Mouse (Mus musculus) forebrain, embryonic 14.5 days (tissue): ENCODE results near the gene Gm17545. TPM values are rescaled to one million over a fixed set of nuclear protein-coding genes. Genes with fewer than 3 reads are reported as not detected.
A peak's percentile ranks its signal among the peaks of the same experiment; 100 is the strongest.

Experiments used
- ATAC-seq: fragments of 200-750 bp; cut with Nextera tagmentation; 2 replicates; pipeline ENCODE4 v1.8.0; 2017; ENCODE audit warnings: mild to moderate bottlenecking, moderate library complexity
- DNase-seq: peaks from one replicate; pipeline ENCODE4 v3.0.0-alpha.2; 2015; ENCODE audit warnings: low spot score
- H3K27ac ChIP-seq: fragments of 300-500 bp; sonication (generic); 2 replicates; pipeline ENCODE4 v1.5.1; 2014; ENCODE audit warnings: low read depth, mild to moderate bottlenecking, control low read depth, low read length, moderate library complexity
- H3K27me3 ChIP-seq: fragments of 300-500 bp; sonication (generic); replicated peaks from 2 replicates; pipeline ENCODE4 v1.6.1; 2014; ENCODE audit warnings: low read length, control low read depth, mixed read lengths; ENCODE audit not compliant: control insufficient read depth, insufficient read depth
- H3K36me3 ChIP-seq: fragments of 300-500 bp; sonication (generic); 2 replicates; pipeline ENCODE4 v1.6.1; 2014; ENCODE audit warnings: low read length, control low read depth; ENCODE audit not compliant: control insufficient read depth, insufficient read depth
- H3K4me1 ChIP-seq: fragments of 300-500 bp; sonication (generic); 2 replicates; pipeline ENCODE4 v1.6.1; 2014; ENCODE audit warnings: antibody characterized with exemption, low read length, control low read depth; ENCODE audit not compliant: control insufficient read depth, insufficient read depth
- H3K4me2 ChIP-seq: fragments of 300-500 bp; sonication (generic); 2 replicates; pipeline ENCODE4 v1.6.1; 2014; ENCODE audit warnings: mild to moderate bottlenecking, control low read depth, low read length
- H3K4me3 ChIP-seq: fragments of 300-500 bp; sonication (generic); 2 replicates; pipeline ENCODE4 v1.5.1; 2014; ENCODE audit warnings: low read depth, low read length, control low read depth
- H3K9ac ChIP-seq: fragments of 300-500 bp; sonication (generic); 2 replicates; pipeline ENCODE4 v1.6.1; 2014; ENCODE audit warnings: mild to moderate bottlenecking, low read length, control low read depth, moderate library complexity
- H3K9me3 ChIP-seq: fragments of 300-500 bp; sonication (generic); replicated peaks from 2 replicates; pipeline ENCODE4 v1.6.1; 2016; ENCODE audit warnings: low read length, control low read depth, mixed read lengths; ENCODE audit not compliant: control insufficient read depth
- WGBS: fragments of 180-500 bp; shearing (Covaris S2); extraction: QIAGEN DNeasy Blood & Tissue Kit; methylation state at CpG from one replicate; pipeline ENCODE4 v1.1.7; 2014; 5-methylcytosine and 5-hydroxymethylcytosine counted together
- polyA plus RNA-seq: library from polyadenylated mRNA; unstranded; fragments of >200 nt; fragmentation: Nextera tagmentation; extraction: Ambion mirVana; gene quantifications from 2 replicates; pipeline ENCODE4 v1.2.1, GENCODE M21; 2014

Gene Gm17545
- polyA plus RNA-seq, 1 experiment from 2014 or later = not detected

DNA sequence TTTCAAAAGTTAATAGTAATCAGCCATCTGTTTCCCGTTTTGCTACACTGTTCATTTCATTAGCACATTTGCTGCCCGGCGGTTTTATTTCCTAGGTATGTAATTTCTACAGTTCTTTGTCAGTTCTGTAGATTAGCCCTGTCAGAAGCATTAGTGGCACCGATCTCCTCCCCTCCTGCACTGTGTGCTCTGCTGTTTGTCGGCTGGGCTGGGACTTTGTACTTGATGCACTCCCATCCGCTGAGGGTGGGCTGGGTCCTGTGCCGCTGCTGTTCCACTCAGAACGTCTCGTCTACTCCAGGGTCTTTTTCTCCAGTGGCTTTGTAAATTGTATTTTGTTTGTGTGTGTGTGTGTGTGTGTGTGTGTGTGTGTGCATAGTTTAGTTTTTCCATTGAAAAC lies 34.9 kb downstream of the Gm17545 start:
- no peak for DNase-seq
- WGBS = 58% methylated on average over 9 of the region's 9 CpGs
- H3K9me3 ChIP-seq = no peaks in the 10 kb centered on the region
- H3K4me3 ChIP-seq = no peak overlapping the region
- H3K36me3 ChIP-seq = 0 out of 2 replicates have a peak, but pooled peaks cover 2% of the 10 kb centered on the region
- no peaks in the 10 kb centered on the region for H3K4me1 ChIP-seq
- H3K27me3 ChIP-seq = no peaks in the 10 kb centered on the region
- ATAC-seq = no peak
- no peak overlapping the region for H3K9ac ChIP-seq
- H3K4me2 ChIP-seq = no peak overlapping the region
- no peak overlapping the region for H3K27ac ChIP-seq

DNA sequence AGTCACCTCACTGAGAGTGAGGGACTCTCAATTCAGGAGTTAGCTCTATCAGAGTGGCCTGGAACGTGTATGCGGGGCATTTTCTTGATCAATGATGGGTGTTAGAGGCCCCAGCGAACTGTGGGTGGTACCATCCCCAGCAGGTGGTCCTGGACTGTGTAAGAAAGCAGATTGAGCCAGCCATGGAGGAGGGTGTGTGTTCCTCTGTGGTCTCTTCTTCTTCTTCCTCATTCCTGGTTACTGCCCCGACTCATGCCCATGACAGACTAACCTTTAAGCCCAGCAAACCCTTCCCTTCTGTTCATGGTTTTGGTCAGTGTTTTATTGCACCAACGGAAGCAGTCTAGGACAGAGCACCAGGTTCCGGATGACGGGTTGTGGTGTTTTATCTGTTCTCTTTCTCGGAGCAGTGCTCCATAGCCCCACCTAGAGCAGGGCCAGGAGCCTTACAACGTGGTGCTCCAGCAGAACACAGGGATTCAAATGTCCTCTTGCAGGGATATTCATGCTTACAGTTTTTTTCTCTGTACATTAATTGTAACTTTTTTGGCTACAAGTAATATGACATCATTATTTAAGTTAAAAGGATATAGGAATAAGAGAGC lies 40.2 kb downstream of the Gm17545 start:
- no peaks in the 10 kb centered on the region for H3K27me3 ChIP-seq
- no peak overlapping the region for H3K27ac ChIP-seq
- no peaks in the 10 kb centered on the region for H3K9me3 ChIP-seq
- H3K4me1 ChIP-seq = no peaks in the 10 kb centered on the region
- DNase-seq (no peak), ATAC-seq (no peak)
- no peaks in the 10 kb centered on the region for H3K36me3 ChIP-seq
- H3K9ac ChIP-seq = no peak overlapping the region
- 87% methylated on average over 9 of the region's 9 CpGs for WGBS
- H3K4me3 ChIP-seq = no peak overlapping the region
- H3K4me2 ChIP-seq = no peak overlapping the region

DNA sequence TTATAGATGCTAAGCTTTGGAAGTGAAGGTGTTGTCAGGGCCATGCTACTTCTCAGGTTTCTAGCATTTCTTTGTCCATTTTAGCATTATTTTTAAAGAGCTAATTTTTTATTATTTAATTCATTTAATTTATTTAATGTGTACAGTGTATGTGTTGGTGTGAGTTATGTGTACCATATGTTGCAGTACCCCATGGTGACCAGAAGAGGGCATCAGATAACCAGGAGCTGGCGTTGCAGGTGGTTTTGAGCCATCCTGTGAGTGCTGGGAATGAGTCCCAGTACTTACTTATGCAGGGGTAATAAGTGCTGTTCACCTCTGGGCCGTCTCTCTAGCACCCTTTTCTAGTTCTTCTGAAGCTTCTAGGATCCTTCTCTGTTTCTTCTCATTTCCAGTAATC lies 41.0 kb downstream of the Gm17545 start:
- 84% methylated on average over 2 of the region's 2 CpGs for WGBS
- Histone ChIP-seq H3K36me3 (no peaks in the 10 kb centered on the region), H3K9ac (no peak overlapping the region), H3K9me3 (no peaks in the 10 kb centered on the region), H3K4me3 (no peak overlapping the region), H3K4me1 (no peaks in the 10 kb centered on the region), H3K4me2 (no peak overlapping the region), H3K27me3 (no peaks in the 10 kb centered on the region), H3K27ac (no peak overlapping the region)
- DNase-seq (no peak), ATAC-seq (no peak)

GRCm38 (mm10) chr9:22497021-22497767 lies 43.1 kb downstream of the Gm17545 start:
- no peak overlapping the region for H3K27ac ChIP-seq
- no peaks in the 10 kb centered on the region for H3K27me3 ChIP-seq
- H3K9me3 ChIP-seq = no peaks in the 10 kb centered on the region
- ATAC-seq (no peak), DNase-seq (no peak)
- no peaks in the 10 kb centered on the region for H3K36me3 ChIP-seq
- H3K9ac ChIP-seq = no peak overlapping the region
- WGBS = 87% methylated on average over 6 of the region's 6 CpGs
- no peak overlapping the region for H3K4me3 ChIP-seq
- no peak overlapping the region for H3K4me2 ChIP-seq
- H3K4me1 ChIP-seq = no peaks in the 10 kb centered on the region

DNA sequence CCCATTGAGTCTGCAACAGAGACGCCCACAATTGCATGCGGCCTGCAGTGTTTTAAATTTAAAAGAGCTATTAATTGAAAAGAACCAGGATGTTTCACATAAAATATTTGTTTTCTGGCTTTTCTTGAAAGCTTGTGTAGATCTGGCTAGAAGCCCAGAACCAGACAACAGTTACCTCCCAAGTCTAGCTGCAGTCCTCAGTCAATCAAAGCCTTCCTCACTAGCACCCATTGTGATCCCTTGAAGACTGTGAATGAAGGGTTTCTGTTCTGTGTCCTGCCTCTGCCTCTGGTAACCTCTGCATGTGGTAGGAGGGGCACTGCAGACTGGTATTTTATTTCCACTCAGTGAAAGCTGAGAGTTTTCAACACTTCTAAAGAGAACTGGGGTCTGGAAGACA lies 48.9 kb downstream of the Gm17545 start:
- 27% methylated on average over 2 of the region's 2 CpGs for WGBS
- no peaks in the 10 kb centered on the region for H3K27me3 ChIP-seq
- H3K4me3 ChIP-seq = no peak overlapping the region
- no peaks in the 10 kb centered on the region; the same call in 1 of the 2 replicates for H3K4me1 ChIP-seq
- H3K9me3 ChIP-seq = no peaks in the 10 kb centered on the region
- no peak overlapping the region for H3K9ac ChIP-seq
- H3K27ac ChIP-seq = no peak overlapping the region
- H3K4me2 ChIP-seq = no peak overlapping the region
- peak; percentile 48 for DNase-seq
- peak; percentile 42; the same call in 1 of the 2 replicates for ATAC-seq
- no peaks in the 10 kb centered on the region for H3K36me3 ChIP-seq

DNA sequence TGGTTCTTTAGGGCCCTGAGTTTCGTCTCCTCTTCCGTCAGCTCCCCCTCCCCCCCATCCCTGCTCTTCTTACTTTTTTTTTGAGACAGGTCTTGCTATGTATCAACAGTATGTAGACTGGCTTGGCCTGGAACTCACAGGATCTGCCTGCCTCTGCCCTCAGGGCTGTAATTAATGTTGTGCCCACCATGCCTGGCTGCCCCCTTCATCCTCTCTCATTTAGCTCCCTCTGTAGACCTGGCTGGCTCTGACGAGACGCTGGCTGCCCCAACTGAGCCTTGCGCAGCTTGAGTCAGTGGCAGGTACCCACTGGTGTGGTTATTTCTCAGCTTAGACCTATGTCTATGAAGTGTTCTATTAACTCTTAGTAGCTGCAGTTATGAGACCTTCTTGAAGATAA lies 49.5 kb downstream of the Gm17545 start:
- ATAC-seq = no peak
- Histone ChIP-seq H3K9ac (no peak overlapping the region), H3K27ac (no peak overlapping the region), H3K4me3 (no peak overlapping the region), H3K4me1 (no peaks in the 10 kb centered on the region; the same call in 1 of the 2 replicates), H3K27me3 (no peaks in the 10 kb centered on the region), H3K36me3 (no peaks in the 10 kb centered on the region), H3K9me3 (no peaks in the 10 kb centered on the region), H3K4me2 (no peak overlapping the region)
- no peak for DNase-seq
- WGBS = 55% methylated on average over 5 of the region's 5 CpGs

GRCm38 (mm10) chr9:22505574-22505973 lies 51.5 kb downstream of the Gm17545 start:
- Histone ChIP-seq H3K9ac (no peak overlapping the region), H3K27ac (no peak overlapping the region), H3K36me3 (no peaks in the 10 kb centered on the region), H3K27me3 (no peaks in the 10 kb centered on the region), H3K4me1 (no peaks in the 10 kb centered on the region; the same call in 1 of the 2 replicates), H3K9me3 (no peaks in the 10 kb centered on the region), H3K4me2 (no peak overlapping the region), H3K4me3 (no peak overlapping the region)
- no peak for DNase-seq
- no peak for ATAC-seq
- WGBS = 85% methylated on average over 2 of the region's 2 CpGs
